Mouse (Mus musculus) embryo, embryonic 11.5 days (tissue): ENCODE results near the gene Gm10643.

ENCODE experiments used
- DNase-seq: peaks from one replicate; pipeline ENCODE4 v3.0.0-alpha.2; 2012; ENCODE audit warnings: low read depth, low spot score

Gene Gm10643

DNA sequence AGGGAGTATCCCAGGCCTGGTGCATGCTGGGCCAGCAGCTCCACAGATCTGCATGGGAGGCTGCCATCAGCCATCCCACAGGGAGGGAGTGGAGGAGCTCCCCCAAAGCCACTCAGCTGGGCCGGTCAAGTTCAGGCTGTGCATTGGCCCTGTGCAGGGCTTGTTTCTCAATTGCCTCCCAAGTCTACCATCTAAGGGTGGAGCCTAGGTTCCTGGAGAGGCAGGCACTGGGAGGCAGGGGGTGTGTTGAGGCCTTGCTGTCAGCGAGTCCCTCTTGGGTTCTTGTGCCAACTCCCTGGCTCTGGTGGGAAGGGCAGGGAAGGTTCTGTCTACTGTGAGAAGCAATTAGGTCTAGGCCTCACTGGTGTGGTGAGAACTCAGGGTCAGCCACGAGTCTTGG, 7.0 kb upstream of the Gm10643 start:
- no peak for DNase-seq

- DNase-seq, result no peak
Measured at GRCm38 (mm10) chr8:84070667-84071066, 5.7 kb upstream of the Gm10643 start.

DNA sequence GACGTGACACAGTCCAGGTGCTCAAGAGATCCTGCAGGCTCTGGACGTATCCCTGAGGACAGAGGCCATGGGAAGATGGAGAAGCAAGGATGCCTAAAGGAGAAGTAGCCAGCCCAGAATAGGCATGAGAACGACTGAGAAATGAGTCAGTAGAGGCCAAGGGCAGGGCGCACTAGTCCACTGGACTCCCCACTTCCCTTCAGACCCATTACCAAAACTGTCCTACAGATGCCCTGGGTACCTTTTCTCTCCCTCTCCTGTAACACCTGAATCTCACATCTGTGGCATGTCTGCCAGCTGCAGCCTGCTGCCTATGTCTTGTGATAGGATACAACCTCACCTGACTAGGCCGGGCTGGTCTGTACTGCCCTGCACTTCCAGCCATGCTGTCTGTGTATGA, 5.3 kb upstream of the Gm10643 start:
- DNase-seq, result no peak

DNA sequence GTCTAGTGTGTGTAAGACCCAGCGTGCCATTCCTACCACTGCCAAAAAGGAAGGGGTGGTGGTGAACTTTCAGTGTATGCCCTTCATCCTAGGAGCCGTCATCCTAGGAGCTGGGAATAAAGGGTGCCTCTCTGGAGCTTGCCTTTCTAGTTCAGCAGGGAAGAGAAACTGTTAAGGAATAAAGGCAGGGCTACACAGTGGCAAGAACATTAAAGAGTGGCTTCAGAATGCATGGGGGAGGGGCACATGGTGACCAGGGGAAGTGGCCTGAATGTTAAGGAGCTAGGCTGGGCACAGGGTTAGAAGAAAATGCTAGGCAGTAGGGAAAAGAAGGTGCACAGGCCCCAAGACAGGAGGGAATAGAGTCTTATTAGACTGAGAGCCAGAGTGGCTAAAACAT, 4.8 kb upstream of the Gm10643 start:
- no peak for DNase-seq

GRCm38 (mm10) chr8:84069169-84069568, 4.2 kb upstream of the Gm10643 start:
- DNase-seq, result no peak

DNA sequence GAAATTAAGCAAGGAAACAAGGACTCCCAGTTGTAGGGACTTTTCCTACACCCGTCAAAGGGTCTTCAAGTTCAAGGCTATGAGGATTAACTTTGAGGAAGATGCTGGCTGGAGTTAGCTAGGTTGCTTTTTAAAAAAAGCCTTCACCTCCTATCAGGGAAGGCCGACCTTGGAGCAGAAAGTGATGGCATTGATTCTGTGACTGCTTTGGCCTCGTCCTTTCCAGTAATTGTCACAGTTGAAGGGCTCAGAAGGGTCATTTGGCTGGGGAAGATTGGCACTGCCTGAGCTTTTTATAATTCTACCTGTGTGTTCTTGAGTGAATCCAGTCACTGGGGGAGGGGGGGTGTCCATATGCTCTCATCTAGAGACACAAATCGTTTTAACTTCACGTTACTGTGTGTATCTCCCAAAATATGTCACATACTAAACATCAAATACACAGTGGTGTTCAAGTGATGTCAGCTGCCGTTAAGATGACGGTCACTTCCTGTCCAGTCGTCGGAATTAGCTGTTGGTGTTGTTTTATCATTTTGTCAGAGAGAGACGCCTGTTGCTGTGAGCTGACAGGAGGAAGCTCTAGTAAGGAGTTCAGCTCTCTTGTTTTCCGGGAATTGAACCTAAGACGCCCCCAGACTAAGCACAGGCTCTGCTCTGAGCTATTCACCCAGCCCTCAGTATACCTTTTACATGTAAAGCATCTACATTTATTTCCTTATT, 3.5 kb upstream of the Gm10643 start:
- DNase-seq, result no peak

DNA sequence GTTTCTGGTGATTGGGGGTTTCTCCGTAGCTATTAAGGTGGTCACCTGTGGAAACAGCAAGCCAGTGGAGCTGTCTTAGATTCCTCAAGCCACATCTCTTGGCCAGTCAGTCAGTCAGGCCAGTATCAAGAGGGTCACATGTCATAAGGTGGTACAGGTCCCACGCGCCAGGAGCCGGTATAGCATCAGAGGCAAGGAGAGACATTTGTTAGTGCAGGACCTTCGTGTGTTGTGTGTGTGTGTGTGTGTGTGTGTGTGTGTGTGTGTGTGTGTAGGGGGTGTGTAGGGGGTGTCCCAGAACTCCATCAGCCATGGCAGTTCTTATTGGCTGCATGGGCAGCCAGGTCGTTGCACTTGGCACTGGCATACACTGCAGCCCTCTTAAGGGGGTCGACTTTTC, 3.0 kb upstream of the Gm10643 start:
- no peak for DNase-seq

DNA sequence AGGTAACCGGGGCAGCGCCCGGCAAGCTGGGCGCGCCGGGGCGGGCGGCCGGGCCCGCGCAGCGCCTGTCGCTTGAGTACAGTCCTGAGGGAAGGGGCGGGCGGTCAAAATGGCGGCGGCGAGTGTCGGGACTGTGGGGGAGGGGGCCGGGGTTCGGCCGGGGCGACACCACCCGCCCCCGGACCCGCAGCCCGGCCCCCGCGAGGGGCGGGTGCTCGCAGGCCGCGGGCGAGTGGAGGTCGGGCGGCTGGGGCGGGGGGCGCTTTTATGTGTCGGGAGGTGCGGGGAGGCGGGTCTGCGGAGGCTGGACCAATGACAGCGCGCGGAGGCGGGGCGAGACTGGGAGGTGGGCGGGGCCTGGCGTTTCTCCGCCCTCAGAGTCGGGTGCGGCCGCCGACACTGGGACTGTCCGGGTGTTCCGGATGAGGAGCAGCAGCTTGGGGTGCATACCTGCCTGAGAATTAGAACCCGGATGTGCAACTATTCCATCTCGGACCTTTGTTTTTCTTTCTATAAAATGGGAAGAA, 2.2 kb upstream of the Gm10643 start:
- DNase-seq, result peak; percentile 85

- peak; percentile 98 for DNase-seq
Measured at GRCm38 (mm10) chr8:84066291-84066930, 1.5 kb upstream of the Gm10643 start, which contains the start of gene Rfx1. Rfx1 (plus strand) TSS chr8:84066834.

DNA sequence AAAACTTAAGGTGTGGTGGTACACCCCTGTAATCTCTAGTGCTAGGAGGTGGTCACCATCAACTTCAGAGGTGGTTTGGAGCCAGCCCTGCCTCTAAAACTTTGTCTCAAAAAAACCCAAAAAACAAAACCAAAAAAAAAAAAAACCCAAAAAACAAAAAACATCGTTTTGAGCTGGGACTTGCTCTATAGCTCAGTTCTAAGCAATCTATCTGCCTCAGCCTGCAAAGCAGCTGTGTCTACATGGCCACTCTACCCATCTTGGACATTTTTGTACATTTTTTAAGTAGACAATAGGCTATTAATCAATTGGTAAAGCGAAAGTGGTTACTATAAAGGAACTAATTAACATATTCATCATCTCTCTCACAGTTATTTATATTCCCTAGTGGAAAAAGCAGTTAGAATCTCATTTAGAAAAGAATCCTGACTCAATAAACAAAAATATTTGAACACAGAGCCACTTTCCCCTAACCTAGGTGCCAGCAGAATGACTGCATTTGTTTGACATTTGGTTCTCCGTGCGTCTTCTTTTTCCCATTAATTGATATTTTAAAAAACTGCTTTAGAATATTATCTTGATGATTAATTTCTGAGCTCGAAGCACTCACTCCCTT, 628 bp upstream of the Gm10643 start:
- DNase-seq, result no peak

- DNase-seq, result no peak
Measured at GRCm38 (mm10) chr8:84063861-84064610, 901 bp downstream of the Gm10643 start.

- no peak for DNase-seq
Measured at GRCm38 (mm10) chr8:84060245-84060644, 4.7 kb downstream of the Gm10643 start.

- DNase-seq, result no peak
Measured at GRCm38 (mm10) chr8:84059226-84059625, 5.7 kb downstream of the Gm10643 start.

DNA sequence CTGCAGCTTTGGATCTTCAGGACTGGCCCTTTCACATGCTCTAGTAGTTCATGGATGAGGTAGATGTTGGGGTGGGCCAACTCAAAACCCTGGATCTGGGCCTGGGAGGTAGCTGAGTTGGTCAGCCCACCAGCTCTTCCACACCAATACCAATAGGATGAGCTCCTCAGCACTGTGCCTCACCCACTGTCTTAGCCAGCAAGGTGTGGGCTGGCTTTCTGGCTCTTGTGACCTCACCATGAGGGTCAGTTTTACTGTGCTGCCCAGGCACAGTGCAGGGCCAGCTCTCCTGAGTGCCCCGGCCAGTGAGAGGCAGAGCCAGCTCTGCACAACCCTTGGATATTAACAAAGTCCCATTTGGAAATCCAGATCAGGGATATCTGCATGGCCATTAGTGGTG, 7.1 kb downstream of the Gm10643 start:
- DNase-seq, result no peak

- DNase-seq, result no peak
Measured at GRCm38 (mm10) chr8:84053229-84053628, 11.7 kb downstream of the Gm10643 start.

DNA sequence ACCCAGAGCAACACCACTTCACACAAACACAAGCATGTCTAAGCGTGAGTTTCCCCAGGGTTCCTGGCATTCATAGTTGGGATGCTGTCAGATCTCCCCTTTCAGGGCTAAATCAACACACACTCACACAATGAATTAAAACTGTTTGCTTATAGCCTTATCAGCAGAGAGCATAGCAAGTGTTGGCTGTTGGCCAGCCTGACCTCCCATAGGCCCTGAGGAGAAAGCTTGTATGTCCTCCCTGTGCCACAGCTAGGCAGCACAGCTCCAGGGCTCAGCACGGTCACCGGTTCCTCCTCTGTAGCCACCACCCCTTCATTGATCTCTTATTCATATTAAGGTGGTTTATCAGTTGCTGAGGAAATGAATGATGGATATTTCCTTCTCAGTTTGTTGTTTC, 12.2 kb downstream of the Gm10643 start:
- DNase-seq, result no peak

GRCm38 (mm10) chr8:84048171-84048570, 16.8 kb downstream of the Gm10643 start:
- DNase-seq, result no peak

DNA sequence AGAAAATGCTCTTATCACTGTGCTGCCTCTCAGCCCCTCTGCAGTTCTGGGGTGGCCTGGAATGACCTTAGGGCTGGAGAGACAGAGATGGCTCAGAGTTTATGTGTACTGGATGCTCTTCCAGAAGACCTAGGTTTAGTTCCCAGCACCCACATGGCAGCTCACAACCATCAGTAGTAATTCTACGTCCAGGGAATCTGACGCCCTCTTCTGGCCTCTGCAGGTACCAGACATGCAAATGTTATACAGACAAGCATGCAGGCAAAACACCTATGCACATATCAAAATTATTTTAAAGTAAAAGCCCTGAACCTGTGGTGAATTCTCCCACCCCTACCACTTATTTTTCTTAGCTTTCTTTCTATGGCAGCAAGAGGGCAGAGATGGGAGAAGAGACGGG, 18.4 kb downstream of the Gm10643 start:
- no peak for DNase-seq

DNA sequence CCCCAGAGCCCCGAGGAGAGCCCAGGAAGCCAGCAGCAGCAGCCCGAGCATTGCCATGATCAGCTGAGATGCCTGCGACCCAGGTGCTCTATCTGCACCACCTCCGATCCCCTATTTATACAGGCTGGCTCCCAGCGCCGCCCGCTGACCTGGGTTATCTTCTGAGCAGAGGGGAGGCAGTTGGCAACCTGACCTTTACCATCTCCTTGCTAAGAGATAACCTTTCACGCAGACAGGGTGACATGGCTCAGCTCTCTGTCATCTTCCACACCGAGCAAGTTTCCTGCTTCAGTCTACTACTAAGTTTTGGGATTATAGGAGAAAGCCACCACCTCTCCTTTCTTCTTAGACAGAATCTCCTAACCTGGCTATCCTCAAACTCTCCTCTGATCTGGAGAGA, 20.0 kb downstream of the Gm10643 start, which contains the start of gene Rln3:
Gene Rln3 (minus strand): TSS at position 101 of the 400 bp plus-strand sequence.
- DNase-seq, result no peak

DNA sequence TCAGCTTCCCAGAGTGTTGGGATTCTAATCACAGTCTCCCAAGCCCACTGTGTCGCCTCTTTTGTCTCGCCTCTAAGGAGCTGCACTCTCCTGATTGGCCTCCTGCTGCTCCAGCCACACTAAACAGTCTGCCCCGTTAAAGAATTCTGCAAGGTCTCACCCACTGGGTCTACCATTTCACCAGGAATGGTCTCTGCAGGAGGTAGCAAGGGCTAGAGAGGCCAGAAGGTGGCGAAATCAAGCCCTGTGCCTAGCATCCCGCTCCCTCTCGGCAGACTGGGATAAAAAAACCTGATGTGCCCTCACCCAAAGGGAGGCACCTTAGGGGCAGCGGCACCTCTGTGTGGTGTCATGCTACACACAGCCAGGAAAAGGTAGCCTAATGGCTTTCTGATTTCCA, 20.8 kb downstream of the Gm10643 start:
- no peak for DNase-seq

GRCm38 (mm10) chr8:84042948-84043342, 22.0 kb downstream of the Gm10643 start:
- no peak for DNase-seq
